Mouse (Mus musculus) liver, embryonic 14.5 days (tissue): Measurements from ENCODE around the gene Car1.

Experiments
- CTCF ChIP-seq: IDR thresholded peaks from 2 replicates; pipeline ENCODE4 v1.5.1; 2016; ENCODE audit warnings: antibody characterized with exemption, low read depth, control low read depth
- EP300 ChIP-seq: IDR thresholded peaks from 2 replicates; pipeline ENCODE4 v1.6.1; 2016; ENCODE audit warnings: antibody characterized with exemption, low read depth

- TF ChIP-seq CTCF (no peak), EP300 (no peak)
These were observed 69.9 kb downstream of the Car1 start for GRCm38 (mm10) chr3:14738261-14738660.
